Mouse (Mus musculus): ENCODE measurements around the gene Amotl2. TPM values are rescaled to one million over a fixed set of nuclear protein-coding genes. Genes with fewer than 3 reads are reported as not detected.
A peak's percentile ranks its signal among the peaks of the same experiment; 100 is the strongest.

Gene Amotl2
- total RNA-seq (2021) (10 to 100 TPM; 56.5 to 66.3 TPM), polyA plus RNA-seq (2012; rRNA removed) (25.9 and 28.3 TPM in 2 replicates)
- long read RNA-seq, full-length matches to known transcripts = 37 of 53 reads
- long read RNA-seq, partial matches to known transcripts = 10 of 53 reads
- long read RNA-seq, other reads (novel, unspliced or antisense) = 6 of 53 reads

DNA sequence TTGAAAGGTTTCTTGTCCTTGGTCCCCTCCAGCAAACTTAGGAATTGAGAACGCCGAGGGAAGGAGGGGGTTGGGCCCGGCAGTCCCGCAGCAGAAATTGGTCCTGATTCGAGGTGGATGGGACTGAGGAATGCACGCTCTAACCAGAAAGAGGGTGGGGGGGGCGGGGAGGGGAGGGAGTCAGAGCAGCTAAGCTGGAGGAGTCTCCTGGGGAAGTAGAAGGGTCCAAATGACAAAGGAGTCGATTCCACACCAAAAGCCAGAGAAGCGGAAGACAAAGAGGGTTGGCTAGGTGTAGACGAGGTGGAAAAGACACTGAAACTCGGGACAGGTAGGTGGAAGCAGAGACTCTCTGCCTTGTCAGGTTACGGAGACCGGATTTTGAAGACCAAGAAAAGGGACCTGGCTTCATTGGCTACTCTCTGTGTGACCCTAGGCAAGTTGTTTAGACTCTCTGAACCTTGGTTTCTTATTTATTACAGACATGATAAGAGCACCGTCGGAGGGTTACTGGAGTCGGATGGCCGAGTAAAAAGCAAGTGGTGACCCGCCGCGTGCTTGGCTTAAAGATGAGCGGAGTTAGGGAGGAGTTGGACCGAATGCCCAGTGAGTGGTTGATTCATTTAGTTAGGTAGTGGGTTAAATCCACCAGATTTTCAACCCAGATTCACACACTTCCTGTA, at the start of gene Amotl2:
Amotl2 (plus strand) TSS at position 192 of the 683 bp plus-strand sequence.
- Histone ChIP-seq H3K79me2 (replicated peaks; ENCODE audit: control insufficient read depth, insufficient read depth, low read length) (peaks cover 8% of the 10 kb centered on the region), H3K27ac (peak within 1 kb of the TSS; percentile 98), H3K9ac (ENCODE audit: low read depth, low read length) (peak within 1 kb of the TSS; percentile 72), H3K4me3 (peak within 1 kb of the TSS; percentile 89), H3K36me3 (ENCODE audit: control insufficient read depth, insufficient read depth, low read length) (peaks cover 8% of the 10 kb centered on the region), H3K4me1 (ENCODE audit: control insufficient read depth, insufficient read depth, low read length) (peaks cover 18% of the 10 kb centered on the region), H3K27me3 (ENCODE audit: control insufficient read depth, insufficient read depth, low read length) (no peaks in the 10 kb centered on the region)
- intact Hi-C loops (cut with DNase I) = loop anchor here (1.0 to 10.0 kb wide), 3 partner anchors 63 to 488 kb away; partner anchors contain the start of gene Srprb
- DNase-seq = no peak
- TF ChIP-seq EP300 (IDR thresholded peaks at IDR 0.05; ENCODE audit: insufficient read depth, low read depth, low read length) (no peak), POLR2A (IDR thresholded peaks at IDR 0.05; ENCODE audit: insufficient read depth, low read depth, low read length) (no peak)
- WGBS = 26% methylated on average over 22 of the region's 22 CpGs

GRCm38 (mm10) chr9:102668115-102668514, 48.4 kb upstream of the Amotl2 start:
- no peaks in the 10 kb centered on the region for H3K36me3 ChIP-seq (ENCODE audit: control insufficient read depth, insufficient read depth, low read length)
- TF ChIP-seq EP300 (IDR thresholded peaks at IDR 0.05; ENCODE audit: insufficient read depth, low read depth, low read length) (no peak), POLR2A (IDR thresholded peaks at IDR 0.05; ENCODE audit: insufficient read depth, low read depth, low read length) (no peak), CTCF (IDR thresholded peaks at IDR 0.05) (no peak)
- H3K27me3 ChIP-seq (ENCODE audit: control insufficient read depth, insufficient read depth, low read length) = no peaks in the 10 kb centered on the region
- H3K79me2 ChIP-seq (replicated peaks; ENCODE audit: control insufficient read depth, insufficient read depth, low read length) = no peaks in the 10 kb centered on the region
- no peak overlapping the region for H3K27ac ChIP-seq
- 74% methylated on average over 6 of the region's 6 CpGs for WGBS
- H3K9ac ChIP-seq (ENCODE audit: low read depth, low read length) = no peak overlapping the region
- H3K4me1 ChIP-seq (ENCODE audit: control insufficient read depth, insufficient read depth, low read length) = no peaks in the 10 kb centered on the region
- no peak for DNase-seq
- H3K4me3 ChIP-seq = no peak overlapping the region
- intact Hi-C loops (cut with DNase I) = no loop called here

DNA sequence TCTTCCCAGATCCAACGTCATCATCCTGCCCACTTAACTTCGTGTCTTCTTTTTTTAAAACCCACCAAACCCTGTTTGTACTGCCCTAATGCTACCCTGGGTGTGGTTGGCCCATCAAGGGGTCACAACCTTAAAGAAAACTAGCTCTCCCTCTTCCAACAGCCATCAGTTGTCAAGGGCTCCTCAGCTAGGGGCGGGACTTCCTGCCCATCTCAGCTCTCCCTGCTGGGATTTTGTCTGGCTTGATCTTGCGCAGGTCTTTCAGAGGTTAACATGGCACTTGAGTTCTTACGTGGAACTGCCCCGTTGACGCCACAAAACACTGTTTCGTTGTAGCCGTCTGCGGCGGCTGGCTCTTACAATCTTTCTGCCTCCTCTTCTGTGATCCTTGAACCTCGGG, 47.6 kb upstream of the Amotl2 start:
- Histone ChIP-seq H3K9ac (ENCODE audit: low read depth, low read length) (no peak overlapping the region), H3K79me2 (replicated peaks; ENCODE audit: control insufficient read depth, insufficient read depth, low read length) (no peaks in the 10 kb centered on the region), H3K27ac (no peak overlapping the region), H3K4me3 (no peak overlapping the region), H3K27me3 (ENCODE audit: control insufficient read depth, insufficient read depth, low read length) (no peaks in the 10 kb centered on the region), H3K36me3 (ENCODE audit: control insufficient read depth, insufficient read depth, low read length) (no peaks in the 10 kb centered on the region), H3K4me1 (ENCODE audit: control insufficient read depth, insufficient read depth, low read length) (no peaks in the 10 kb centered on the region)
- no peak for TF ChIP-seq POLR2A (IDR thresholded peaks at IDR 0.05; ENCODE audit: insufficient read depth, low read depth, low read length)
- intact Hi-C loops (cut with DNase I) = no loop called here
- DNase-seq = no peak
- 87% methylated on average over 12 of the region's 12 CpGs for WGBS

GRCm38 (mm10) chr9:102673381-102673780, 43.1 kb upstream of the Amotl2 start:
- Histone ChIP-seq H3K4me3 (no peak overlapping the region), H3K27me3 (ENCODE audit: control insufficient read depth, insufficient read depth, low read length) (no peaks in the 10 kb centered on the region), H3K9ac (ENCODE audit: low read depth, low read length) (no peak overlapping the region), H3K27ac (no peak overlapping the region), H3K36me3 (ENCODE audit: control insufficient read depth, insufficient read depth, low read length) (no peaks in the 10 kb centered on the region), H3K79me2 (replicated peaks; ENCODE audit: control insufficient read depth, insufficient read depth, low read length) (no peaks in the 10 kb centered on the region), H3K4me1 (ENCODE audit: control insufficient read depth, insufficient read depth, low read length) (no peaks in the 10 kb centered on the region)
- intact Hi-C loops (cut with DNase I) = no loop called here
- DNase-seq = no peak
- TF ChIP-seq EP300 (IDR thresholded peaks at IDR 0.05; ENCODE audit: insufficient read depth, low read depth, low read length) = no peak
- TF ChIP-seq POLR2A (IDR thresholded peaks at IDR 0.05; ENCODE audit: insufficient read depth, low read depth, low read length) = no peak
- no peak for TF ChIP-seq CTCF (IDR thresholded peaks at IDR 0.05)
- 65% methylated on average over 7 of the region's 7 CpGs for WGBS

DNA sequence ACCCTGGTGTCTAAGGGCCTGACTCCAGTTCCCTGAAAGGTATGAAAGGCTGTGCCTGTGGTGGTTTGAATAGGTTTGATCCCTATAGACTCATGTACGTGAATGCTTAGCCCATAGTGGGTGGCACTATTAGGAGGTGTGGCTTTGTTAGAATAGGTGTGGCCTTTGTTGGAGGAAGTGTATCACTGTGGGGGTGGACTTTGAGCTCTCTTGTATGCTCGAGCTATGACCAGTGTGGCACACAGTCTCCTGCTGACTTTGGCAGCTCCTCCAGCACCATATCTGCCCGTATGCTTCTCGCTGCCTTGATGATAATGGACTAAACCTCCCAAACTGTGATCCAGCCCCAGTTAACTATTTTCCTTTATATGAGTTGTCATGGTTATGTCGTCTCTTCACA, 40.5 kb upstream of the Amotl2 start:
- H3K79me2 ChIP-seq (replicated peaks; ENCODE audit: control insufficient read depth, insufficient read depth, low read length) = no peaks in the 10 kb centered on the region
- no peaks in the 10 kb centered on the region for H3K36me3 ChIP-seq (ENCODE audit: control insufficient read depth, insufficient read depth, low read length)
- no peaks in the 10 kb centered on the region for H3K4me1 ChIP-seq (ENCODE audit: control insufficient read depth, insufficient read depth, low read length)
- WGBS = 78% methylated on average over 5 of the region's 5 CpGs
- no peak overlapping the region for H3K9ac ChIP-seq (ENCODE audit: low read depth, low read length)
- intact Hi-C loops (cut with DNase I) = no loop called here
- DNase-seq = no peak
- no peak overlapping the region for H3K27ac ChIP-seq
- TF ChIP-seq POLR2A (IDR thresholded peaks at IDR 0.05; ENCODE audit: insufficient read depth, low read depth, low read length) = no peak
- TF ChIP-seq CTCF (IDR thresholded peaks at IDR 0.05) = no peak
- TF ChIP-seq EP300 (IDR thresholded peaks at IDR 0.05; ENCODE audit: insufficient read depth, low read depth, low read length) = no peak
- H3K4me3 ChIP-seq = no peak overlapping the region
- H3K27me3 ChIP-seq (ENCODE audit: control insufficient read depth, insufficient read depth, low read length) = no peaks in the 10 kb centered on the region

- Histone ChIP-seq H3K9ac (ENCODE audit: low read depth, low read length) (no peak overlapping the region), H3K27ac (no peak overlapping the region), H3K27me3 (ENCODE audit: control insufficient read depth, insufficient read depth, low read length) (no peaks in the 10 kb centered on the region), H3K4me3 (no peak overlapping the region), H3K4me1 (ENCODE audit: control insufficient read depth, insufficient read depth, low read length) (no peaks in the 10 kb centered on the region), H3K36me3 (ENCODE audit: control insufficient read depth, insufficient read depth, low read length) (no peaks in the 10 kb centered on the region), H3K79me2 (replicated peaks; ENCODE audit: control insufficient read depth, insufficient read depth, low read length) (no peaks in the 10 kb centered on the region)
- WGBS = 56% methylated on average over 7 of the region's 7 CpGs
- TF ChIP-seq POLR2A (IDR thresholded peaks at IDR 0.05; ENCODE audit: insufficient read depth, low read depth, low read length) = no peak
- TF ChIP-seq CTCF (IDR thresholded peaks at IDR 0.05) = no peak
- TF ChIP-seq EP300 (IDR thresholded peaks at IDR 0.05; ENCODE audit: insufficient read depth, low read depth, low read length) = no peak
- DNase-seq = no peak
- intact Hi-C loops (cut with DNase I) = no loop called here
Measured at GRCm38 (mm10) chr9:102681470-102681869, 35.0 kb upstream of the Amotl2 start.
